Mouse (Mus musculus) CD4-positive, CD25-positive, alpha-beta regulatory T cell, adult 4 months (primary cell): ENCODE data around the gene Smtnl2. TPM values are rescaled to one million over a fixed set of nuclear protein-coding genes. Genes with fewer than 3 reads are reported as not detected.
A peak's percentile ranks its signal among the peaks of the same experiment; 100 is the strongest.
"Not testable (repeated sequence)": the region's sequence is repeated elsewhere in the genome, so short reads cannot be mapped to it uniquely, and the experiment has no call there.

Source experiments
- ATAC-seq: one replicate; pipeline ENCODE4 v1.8.0; 2017
- polyA plus RNA-seq, 2 experiments: library from polyadenylated mRNA; unstranded; fragments of 100-300 nt; shearing (Covaris generic); gene quantifications; one replicate each; pipeline ENCODE4 v1.2.1; 2017

The Smtnl2 gene
- polyA plus RNA-seq, result under 1 TPM in 1 of 2 experiments, not detected in 1; 0.23 TPM

GRCm38 (mm10) chr11:72411093-72411921 is at the start of gene Smtnl2:
Smtnl2 (minus strand) TSS chr11:72411713.
- no peak for ATAC-seq

- ATAC-seq, result no peak
Observed at GRCm38 (mm10) chr11:72458502-72458901, 47.0 kb upstream of the Smtnl2 start.

DNA sequence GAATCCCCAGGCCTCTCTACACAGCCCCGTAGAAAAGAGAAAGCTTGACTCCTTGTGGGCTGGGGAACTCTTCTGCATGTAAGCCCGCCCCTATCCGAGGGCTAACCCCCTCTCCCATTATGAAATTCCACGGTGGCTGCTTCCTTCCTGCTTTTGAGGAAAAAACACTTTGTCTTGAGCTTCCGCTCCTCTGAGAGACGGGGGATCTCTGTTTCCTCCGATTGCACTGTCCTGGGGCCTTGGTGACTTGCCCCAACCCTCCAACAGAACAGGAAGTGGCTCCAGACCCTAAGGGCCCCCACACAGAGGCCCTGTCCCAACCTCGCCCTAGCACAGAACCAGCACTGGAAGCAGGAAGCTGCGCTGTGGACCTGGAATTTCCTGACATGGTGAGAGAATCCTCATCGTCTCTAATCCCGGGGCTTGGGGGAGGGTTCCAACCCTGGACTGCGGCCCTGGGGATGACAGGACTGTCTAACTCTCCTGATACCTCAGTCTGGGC is 46.5 kb upstream of the Smtnl2 start:
- ATAC-seq, result no peak

- ATAC-seq, result no peak
Observed at GRCm38 (mm10) chr11:72455694-72456093, 44.2 kb upstream of the Smtnl2 start.

DNA sequence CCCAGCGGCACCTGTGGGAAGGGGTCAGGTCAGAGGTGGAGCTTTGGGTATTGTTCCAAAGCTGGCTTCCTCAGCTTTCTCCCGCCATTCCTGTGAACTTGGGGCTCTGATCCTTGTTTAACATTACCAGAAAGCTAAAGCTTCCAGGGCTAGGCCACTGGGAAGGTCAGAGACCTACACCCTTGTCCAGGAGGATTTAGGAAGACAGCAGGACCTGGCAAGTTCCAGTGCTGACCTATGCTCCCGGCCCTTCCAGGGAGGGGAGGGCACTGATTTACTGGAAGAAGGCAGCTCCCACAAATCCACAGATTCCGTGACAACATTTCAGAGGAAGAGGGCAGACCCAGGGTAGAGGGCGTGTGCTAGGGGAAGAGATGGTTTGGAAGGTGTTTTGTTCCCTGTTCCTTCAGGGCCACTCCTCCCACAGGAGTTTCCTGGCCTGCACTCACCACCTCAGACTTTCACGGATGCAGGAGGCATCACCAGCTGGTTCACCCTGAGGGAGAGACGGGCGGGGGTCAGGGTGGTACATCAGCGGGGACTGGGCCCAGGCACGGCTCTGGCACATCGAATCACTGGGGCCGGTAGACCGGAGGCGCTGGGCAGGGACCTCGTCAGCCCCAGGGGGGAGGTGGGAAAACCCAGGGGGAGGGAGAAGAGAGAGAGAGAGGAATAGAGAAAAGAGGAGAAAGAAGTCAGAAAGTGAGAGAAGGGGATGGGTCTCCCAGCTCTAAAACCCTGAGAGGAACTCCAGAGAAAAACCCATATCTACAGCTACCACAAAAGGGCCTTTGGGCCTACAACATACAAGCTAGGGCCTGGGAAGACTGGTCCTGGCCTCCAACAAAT is 41.8 kb upstream of the Smtnl2 start:
- ATAC-seq, result no peak

GRCm38 (mm10) chr11:72452140-72452665 is 40.7 kb upstream of the Smtnl2 start:
- no peak for ATAC-seq

- ATAC-seq, result no peak
Observed at GRCm38 (mm10) chr11:72447475-72447874, 36.0 kb upstream of the Smtnl2 start.

GRCm38 (mm10) chr11:72446311-72447105 is 35.0 kb upstream of the Smtnl2 start:
- peak; percentile 49 for ATAC-seq

- ATAC-seq, result peak; percentile 99
Observed at GRCm38 (mm10) chr11:72440965-72441664, 29.6 kb upstream of the Smtnl2 start, which contains the start of gene Mybbp1a. Mybbp1a (plus strand) TSS chr11:72441355.

DNA sequence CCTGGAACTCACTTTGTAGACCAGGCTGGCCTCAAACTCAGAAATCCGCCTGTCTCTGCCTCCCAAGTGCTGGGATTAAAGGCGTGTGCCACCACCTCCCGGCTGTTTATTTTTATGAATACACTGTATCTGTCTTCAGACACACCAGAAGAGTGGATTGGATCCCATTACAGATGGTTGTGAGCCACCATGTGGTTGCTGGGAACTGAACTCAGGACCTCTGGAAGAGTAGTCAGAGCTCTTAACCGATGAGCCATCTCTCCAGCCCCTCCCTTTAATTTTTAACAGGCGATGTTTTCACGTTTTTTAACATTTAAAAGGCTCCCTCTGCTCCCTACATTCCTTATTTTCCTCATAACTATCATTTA is 29.1 kb upstream of the Smtnl2 start:
- peak; percentile 16 for ATAC-seq

GRCm38 (mm10) chr11:72438411-72438810 is 26.9 kb upstream of the Smtnl2 start:
- no peak for ATAC-seq

DNA sequence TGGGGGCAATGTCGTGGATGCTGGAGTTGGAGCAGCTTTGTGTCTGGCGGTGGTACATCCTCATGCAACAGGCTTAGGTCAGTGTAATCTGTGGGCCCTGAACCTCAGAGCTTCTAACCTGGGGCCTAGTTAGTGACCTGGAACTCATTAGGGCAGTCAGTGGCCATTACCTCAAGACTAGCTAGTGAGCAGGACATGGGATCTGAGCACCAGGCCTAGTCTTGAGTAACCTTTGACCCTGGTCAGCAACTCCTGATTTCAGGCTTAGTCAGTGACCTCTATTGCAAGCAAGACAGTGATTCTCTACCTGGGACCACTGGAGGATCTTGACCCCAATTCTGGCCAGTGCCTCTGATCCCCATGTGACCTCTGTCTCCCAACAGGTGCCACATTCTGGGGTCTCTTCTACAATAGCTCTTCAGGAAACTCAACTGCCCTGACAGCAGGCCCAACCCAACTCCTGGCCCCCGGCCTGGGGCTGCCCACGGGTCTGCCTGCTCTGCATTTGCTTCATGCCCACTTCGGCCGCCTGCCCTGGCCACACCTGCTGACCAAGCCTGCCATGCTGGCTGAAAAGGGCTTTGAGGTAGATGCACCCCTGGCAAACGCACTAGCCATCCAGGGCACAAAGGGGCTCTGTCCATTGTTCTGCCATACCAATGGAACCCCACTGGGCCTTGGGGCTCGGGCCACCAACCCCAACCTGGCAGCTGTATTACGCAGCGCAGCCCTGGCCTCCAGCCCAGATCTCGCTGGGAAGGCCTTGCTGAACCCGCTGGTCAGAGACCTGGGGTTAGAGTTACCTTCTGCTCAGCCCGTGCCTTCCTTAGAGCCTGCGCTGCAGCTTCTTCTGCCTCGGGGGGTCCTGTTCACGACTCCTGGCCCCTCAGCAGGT is 25.5 kb upstream of the Smtnl2 start:
- no peak for ATAC-seq

DNA sequence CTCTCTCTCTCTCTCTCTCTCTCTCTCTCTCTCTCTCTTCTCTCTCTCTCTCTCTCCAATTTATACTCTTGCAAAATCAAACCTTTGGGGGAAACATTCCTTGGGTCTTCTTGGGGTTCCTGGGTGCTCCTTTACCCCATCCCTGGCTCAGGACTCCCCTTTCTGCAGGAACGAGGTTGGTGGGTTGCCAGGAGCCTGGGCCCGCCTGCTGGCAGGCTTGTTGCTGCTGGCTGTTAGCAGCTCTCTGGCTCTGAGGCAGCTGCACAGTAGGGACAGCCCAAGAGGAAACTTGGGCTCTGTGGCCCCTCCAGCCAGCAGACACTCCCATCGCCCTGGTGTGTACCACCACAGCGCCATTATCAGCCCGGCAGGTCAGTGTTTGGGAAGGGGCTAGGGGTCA is 24.8 kb upstream of the Smtnl2 start:
- no peak for ATAC-seq

DNA sequence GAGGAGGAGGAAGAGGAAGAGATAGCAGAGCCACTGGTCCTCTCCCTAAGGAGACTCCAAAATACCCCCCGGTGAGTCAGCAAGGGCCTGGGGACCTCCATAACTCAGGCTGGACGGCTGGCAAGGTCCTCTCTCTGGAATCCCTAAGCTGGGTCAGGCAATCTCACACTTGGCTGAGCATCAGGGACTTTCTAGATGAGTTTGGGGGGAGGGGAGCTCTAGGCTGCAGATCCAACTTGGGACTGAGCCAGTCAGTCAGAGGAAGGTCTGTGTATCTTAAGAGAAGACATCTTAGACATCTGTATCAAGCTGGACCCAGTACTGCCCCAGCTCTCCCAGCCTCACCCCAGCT is 24.2 kb upstream of the Smtnl2 start:
- ATAC-seq, result no peak

- no peak for ATAC-seq
Observed at GRCm38 (mm10) chr11:72434963-72435693, 23.6 kb upstream of the Smtnl2 start, which contains the start of gene Ggt6. Ggt6 (plus strand) TSS chr11:72435526.

- not testable (repeated sequence) for ATAC-seq
Observed at GRCm38 (mm10) chr11:72430311-72431068, 19.0 kb upstream of the Smtnl2 start.

DNA sequence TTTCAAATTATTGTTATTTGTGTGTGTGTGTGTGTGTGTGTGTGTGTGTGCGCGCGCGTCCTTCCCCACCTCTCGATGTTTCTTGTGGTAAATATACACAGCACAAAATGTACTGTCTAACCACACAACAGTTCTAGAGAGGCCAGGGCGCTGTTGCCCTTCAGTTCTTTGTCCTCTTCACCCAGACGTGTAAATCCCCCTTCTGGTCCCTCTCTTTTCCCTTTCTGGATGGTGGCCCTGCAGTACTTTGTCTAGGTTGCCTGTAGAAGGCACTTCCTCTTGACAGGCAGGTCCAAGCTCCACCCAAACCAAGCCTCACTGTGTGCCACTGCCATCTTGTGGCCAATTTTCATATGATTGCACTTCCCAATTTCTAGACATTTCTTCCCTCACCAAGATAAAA is 17.8 kb upstream of the Smtnl2 start:
- peak; percentile 94 for ATAC-seq

DNA sequence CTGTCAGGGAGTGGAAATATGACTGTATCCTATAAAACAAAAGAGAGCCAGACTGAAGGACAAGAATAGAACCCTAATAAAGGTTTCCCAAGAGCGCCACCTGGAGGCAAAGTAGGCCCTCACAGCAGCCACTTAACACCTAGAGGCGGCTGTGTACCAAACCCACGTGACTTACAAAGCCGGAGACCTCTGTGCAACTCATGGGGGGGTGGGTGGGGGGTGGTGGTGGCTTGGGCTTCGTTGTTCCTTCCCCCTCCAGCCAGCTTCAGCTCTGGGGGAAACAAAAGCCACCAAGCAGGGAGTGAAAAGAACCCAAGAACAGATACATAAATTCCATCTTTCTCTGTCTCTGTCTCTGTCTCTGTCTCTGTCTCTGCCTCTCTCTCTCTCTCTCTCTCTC is 17.2 kb upstream of the Smtnl2 start:
- ATAC-seq, result peak; percentile 56

DNA sequence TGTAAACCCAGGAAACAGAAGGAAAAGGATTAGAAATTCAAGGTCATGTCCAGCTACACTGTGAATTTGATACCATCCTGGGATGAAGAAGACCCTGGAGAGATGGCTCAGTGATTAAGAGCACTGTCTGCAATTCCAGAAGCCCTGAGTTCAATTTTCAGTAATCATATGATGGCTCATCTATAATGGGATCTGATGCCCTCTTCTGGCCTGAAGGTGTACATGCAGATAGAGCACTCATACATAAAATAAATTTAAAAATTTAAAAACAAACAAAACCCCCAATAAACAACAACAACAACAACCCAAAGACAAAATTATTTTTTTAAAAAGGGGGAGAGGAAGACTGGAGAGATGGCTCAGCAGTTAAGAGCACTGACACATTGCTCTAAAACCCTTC is 15.4 kb upstream of the Smtnl2 start:
- ATAC-seq, result no peak
